Mouse (Mus musculus) small intestine, adult 2 months (tissue): ENCODE results near the gene Arfrp1. TPM values are rescaled to one million over a fixed set of nuclear protein-coding genes. Genes with fewer than 3 reads are reported as not detected.
A peak's percentile ranks its signal among the peaks of the same experiment; 100 is the strongest.

Source experiments
- H3K27ac ChIP-seq: fragments of 200-500 bp; 2 replicates; pipeline ENCODE4 v1.5.1; 2012; ENCODE audit warnings: low read depth, low read length, control low read depth, inconsistent platforms; ENCODE audit not compliant: insufficient read depth
- H3K27me3 ChIP-seq: fragments of 200-500 bp; 2 replicates; pipeline ENCODE4 v1.6.1; 2012; ENCODE audit warnings: mild to moderate bottlenecking, moderate library complexity, low read length, inconsistent platforms; ENCODE audit not compliant: control insufficient read depth, insufficient read depth
- H3K36me3 ChIP-seq: fragments of 200-500 bp; 2 replicates; pipeline ENCODE4 v1.6.1; 2012; ENCODE audit warnings: mild to moderate bottlenecking, low read length, control low read depth, inconsistent platforms; ENCODE audit not compliant: control insufficient read depth, insufficient read depth
- H3K4me1 ChIP-seq: fragments of 200-500 bp; 2 replicates; pipeline ENCODE4 v1.6.1; 2012; ENCODE audit warnings: low read length, inconsistent platforms, mixed read lengths; ENCODE audit not compliant: control insufficient read depth, insufficient read depth, insufficient read length
- H3K4me3 ChIP-seq: fragments of 200-500 bp; 2 replicates; pipeline ENCODE4 v1.5.1; 2012; ENCODE audit warnings: low read depth, mild to moderate bottlenecking, control low read depth, inconsistent platforms, low read length, moderate library complexity
- CTCF ChIP-seq: fragments of 200-500 bp; IDR thresholded peaks from 2 replicates; pipeline ENCODE4 v1.5.1; 2012; ENCODE audit warnings: low read depth, mild to moderate bottlenecking, control low read depth, inconsistent platforms, low read length, moderate library complexity, mixed read lengths; ENCODE audit not compliant: insufficient replicate concordance, insufficient read length; ENCODE audit errors: extremely low read depth
- POLR2A ChIP-seq: fragments of 200-500 bp; IDR thresholded peaks from 2 replicates; pipeline ENCODE4 v1.6.1; 2012; ENCODE audit warnings: low read depth, mild to moderate bottlenecking, control low read depth, inconsistent platforms, low read length, moderate library complexity
- WGBS: fragments of 180-500 bp; shearing (Covaris S2); methylation state at CpG from one replicate; pipeline ENCODE4 v1.1.7; 2018; 5-methylcytosine and 5-hydroxymethylcytosine counted together
- polyA plus RNA-seq: library from polyadenylated mRNA; depleted of rRNA; stranded (reverse); fragments of >200 nt; gene quantifications from 2 replicates; pipeline ENCODE4 v1.2.3, GENCODE M21; 2012; rRNA removed

Arfrp1 gene
- 15.8 and 23.5 TPM in 2 replicates for polyA plus RNA-seq

- H3K4me3 ChIP-seq, result peak within 1 kb of the TSS; percentile 98
- under 1% methylated on average over 71 of the region's 71 CpGs for WGBS
- TF ChIP-seq POLR2A, result peak; percentile 50
- TF ChIP-seq CTCF, result no peak
- H3K4me1 ChIP-seq, result peaks cover 12% of the 10 kb centered on the region; the same call in 1 of the 2 replicates
- H3K27ac ChIP-seq, result peak within 1 kb of the TSS; percentile 78
- H3K27me3 ChIP-seq, result no peaks in the 10 kb centered on the region
- H3K36me3 ChIP-seq, result peaks cover 25% of the 10 kb centered on the region
Measured at GRCm38 (mm10) chr2:181364860-181365596, at the start of gene Arfrp1, which contains the start of gene Zgpat. Gene Arfrp1 (minus strand): TSS chr2:181365404. Gene Zgpat (plus strand): TSS chr2:181364928.

GRCm38 (mm10) chr2:181413141-181413540 is 47.9 kb upstream of the Arfrp1 start:
- Histone ChIP-seq H3K4me3 (no peak overlapping the region), H3K36me3 (no peaks in the 10 kb centered on the region), H3K27ac (no peak overlapping the region), H3K27me3 (no peaks in the 10 kb centered on the region), H3K4me1 (no peaks in the 10 kb centered on the region)
- no peak for TF ChIP-seq POLR2A
- TF ChIP-seq CTCF, result no peak
- WGBS, result 34% methylated on average over 2 of the region's 2 CpGs

GRCm38 (mm10) chr2:181410760-181411473 is 45.7 kb upstream of the Arfrp1 start:
- Histone ChIP-seq H3K27me3 (no peaks in the 10 kb centered on the region), H3K36me3 (no peaks in the 10 kb centered on the region), H3K4me1 (no peaks in the 10 kb centered on the region), H3K27ac (no peak overlapping the region), H3K4me3 (no peak overlapping the region)
- WGBS, result 40% methylated on average over 4 of the region's 4 CpGs
- TF ChIP-seq POLR2A, result no peak
- TF ChIP-seq CTCF, result peak; percentile 71; the same call in 1 of the 2 replicates

GRCm38 (mm10) chr2:181409643-181410042 is 44.4 kb upstream of the Arfrp1 start:
- H3K36me3 ChIP-seq, result no peaks in the 10 kb centered on the region
- no peaks in the 10 kb centered on the region for H3K4me1 ChIP-seq
- no peaks in the 10 kb centered on the region for H3K27me3 ChIP-seq
- WGBS, result 60% methylated on average over 7 of the region's 7 CpGs
- H3K4me3 ChIP-seq, result no peak overlapping the region
- H3K27ac ChIP-seq, result no peak overlapping the region
- no peak for TF ChIP-seq CTCF
- no peak for TF ChIP-seq POLR2A

GRCm38 (mm10) chr2:181403722-181404121 is 38.5 kb upstream of the Arfrp1 start:
- Histone ChIP-seq H3K4me1 (no peaks in the 10 kb centered on the region), H3K27ac (no peak overlapping the region), H3K4me3 (no peak overlapping the region), H3K27me3 (no peaks in the 10 kb centered on the region; the same call in 1 of the 2 replicates), H3K36me3 (no peaks in the 10 kb centered on the region)
- no peak for TF ChIP-seq POLR2A
- TF ChIP-seq CTCF, result no peak
- 82% methylated on average over 3 of the region's 3 CpGs for WGBS

- Histone ChIP-seq H3K4me1 (no peaks in the 10 kb centered on the region), H3K36me3 (no peaks in the 10 kb centered on the region), H3K4me3 (no peak overlapping the region), H3K27me3 (no peaks in the 10 kb centered on the region; the same call in 1 of the 2 replicates), H3K27ac (no peak overlapping the region)
- TF ChIP-seq CTCF (no peak), POLR2A (no peak)
- 14% methylated on average over 1 of the region's 1 CpGs for WGBS
Measured at GRCm38 (mm10) chr2:181401497-181401896, 36.3 kb upstream of the Arfrp1 start.

- TF ChIP-seq POLR2A, result no peak
- no peak for TF ChIP-seq CTCF
- Histone ChIP-seq H3K36me3 (no peaks in the 10 kb centered on the region), H3K27me3 (no peaks in the 10 kb centered on the region; the same call in 1 of the 2 replicates), H3K27ac (no peak overlapping the region), H3K4me1 (no peaks in the 10 kb centered on the region), H3K4me3 (no peak overlapping the region)
- WGBS, result 64% methylated on average over 5 of the region's 5 CpGs
Measured at GRCm38 (mm10) chr2:181397207-181397761, 32.1 kb upstream of the Arfrp1 start.
